Mouse (Mus musculus): Measurements from ENCODE around the gene Tbcel. TPM values are rescaled to one million over a fixed set of nuclear protein-coding genes. Genes with fewer than 3 reads are reported as not detected.

Gene Tbcel
- 6.4 TPM in 2 replicates for polyA plus RNA-seq (2014; fragmentation: Nextera tagmentation; extraction: Ambion mirVana)

DNA sequence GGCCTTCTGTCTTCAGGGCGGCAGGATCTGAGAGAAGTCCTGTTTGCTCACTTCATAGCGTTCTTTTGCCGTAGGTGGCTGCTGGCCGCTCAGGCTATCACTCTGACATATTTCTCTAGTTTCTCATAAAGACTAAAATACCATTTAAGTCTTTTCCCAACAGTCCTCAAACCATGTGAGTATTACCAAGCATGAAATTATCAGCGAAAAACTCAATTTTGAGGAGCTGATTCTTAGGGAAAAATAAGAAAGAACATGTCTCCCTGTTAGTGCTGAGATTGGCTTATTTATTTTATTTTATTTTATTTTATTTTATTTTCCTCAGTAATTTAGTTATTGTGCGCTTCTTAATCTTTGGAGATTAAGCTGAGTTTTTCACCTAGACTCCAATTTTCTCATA, at the start of gene Tbcel:
Gene Tbcel (minus strand): TSS at position 101 of the 400 bp plus-strand sequence.
- no peaks in the 10 kb centered on the region for H3K9me3 ChIP-seq (ENCODE audit: control insufficient read depth, low read length)
- H3K36me3 ChIP-seq (ENCODE audit: control insufficient read depth, insufficient read depth, low read length): no peaks in the 10 kb centered on the region
- no peak for DNase-seq (ENCODE audit: low spot score)
- H3K27ac ChIP-seq (ENCODE audit: low read depth, low read length): no peak within 1 kb of the TSS
- H3K4me2 ChIP-seq: no peak within 1 kb of the TSS
- no peak within 1 kb of the TSS for H3K9ac ChIP-seq (ENCODE audit: low read depth, low read length)
- H3K4me1 ChIP-seq (replicated peaks; ENCODE audit: control insufficient read depth, insufficient read depth, low read length): no peaks in the 10 kb centered on the region; the same call in 1 of the 2 replicates
- 76% methylated on average over 6 of the region's 6 CpGs for WGBS
- H3K4me3 ChIP-seq (ENCODE audit: low read depth, low read length): no peak within 1 kb of the TSS
- H3K27me3 ChIP-seq (replicated peaks; ENCODE audit: control insufficient read depth, insufficient read depth, low read length): no peaks in the 10 kb centered on the region
- no peak for ATAC-seq (replicated peaks; ENCODE audit: low FRiP score)

DNA sequence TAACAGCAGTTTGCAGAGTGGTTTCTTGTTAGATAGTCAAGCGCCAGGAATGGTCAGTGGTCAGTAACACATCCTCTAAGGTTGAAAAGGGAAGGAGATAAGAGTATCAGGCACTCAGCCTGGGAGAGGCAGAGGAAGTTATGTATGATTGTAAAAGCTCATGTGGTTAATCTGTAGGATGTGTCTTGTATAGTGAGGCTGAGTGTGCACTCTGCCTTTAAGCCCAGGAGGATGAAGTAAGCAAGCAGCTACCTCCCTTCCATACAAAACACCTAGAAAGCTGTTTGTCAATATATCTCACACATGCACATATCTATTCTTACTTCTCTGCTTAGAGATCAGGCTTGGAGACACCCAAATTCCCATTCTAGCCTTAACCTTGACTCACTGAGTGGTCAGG, 47.6 kb upstream of the Tbcel start:
- no peak overlapping the region for H3K4me3 ChIP-seq (ENCODE audit: low read depth, low read length)
- H3K9ac ChIP-seq (ENCODE audit: low read depth, low read length): no peak overlapping the region
- WGBS: 46% methylated on average over 1 of the region's 1 CpGs
- no peak for DNase-seq (ENCODE audit: low spot score)
- no peaks in the 10 kb centered on the region for H3K27me3 ChIP-seq (replicated peaks; ENCODE audit: control insufficient read depth, insufficient read depth, low read length)
- no peaks in the 10 kb centered on the region for H3K9me3 ChIP-seq (ENCODE audit: control insufficient read depth, low read length)
- no peak overlapping the region for H3K27ac ChIP-seq (ENCODE audit: low read depth, low read length)
- no peak for ATAC-seq (replicated peaks; ENCODE audit: low FRiP score)
- H3K36me3 ChIP-seq (ENCODE audit: control insufficient read depth, insufficient read depth, low read length): no peaks in the 10 kb centered on the region
- no peak overlapping the region for H3K4me2 ChIP-seq
- H3K4me1 ChIP-seq (replicated peaks; ENCODE audit: control insufficient read depth, insufficient read depth, low read length): no peaks in the 10 kb centered on the region

DNA sequence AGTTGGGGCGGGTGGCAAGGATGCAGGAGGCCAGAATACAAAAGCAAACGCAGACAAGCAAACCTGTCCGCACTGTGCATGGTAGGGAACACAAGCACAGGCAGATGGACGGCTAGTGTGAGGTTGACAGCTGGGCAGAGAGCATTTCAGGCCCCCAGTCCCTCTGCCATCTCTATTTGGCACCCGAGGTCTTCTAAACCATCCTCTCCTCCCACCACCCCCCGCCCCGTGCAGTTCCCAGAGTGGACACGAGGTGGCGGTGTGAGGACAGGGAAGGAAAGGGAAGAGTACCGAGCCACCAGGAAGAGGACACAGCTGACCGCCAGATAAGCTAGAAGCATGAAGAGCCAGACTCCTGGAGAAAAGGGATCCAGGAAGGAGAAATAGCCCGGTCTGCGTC, 42.5 kb upstream of the Tbcel start:
- 14% methylated on average over 13 of the region's 13 CpGs for WGBS
- Histone ChIP-seq H3K4me3 (ENCODE audit: low read depth, low read length) (no peak overlapping the region), H3K9ac (ENCODE audit: low read depth, low read length) (no peak overlapping the region), H3K27ac (ENCODE audit: low read depth, low read length) (no peak overlapping the region), H3K36me3 (ENCODE audit: control insufficient read depth, insufficient read depth, low read length) (no peaks in the 10 kb centered on the region), H3K27me3 (replicated peaks; ENCODE audit: control insufficient read depth, insufficient read depth, low read length) (no peaks in the 10 kb centered on the region), H3K4me2 (no peak overlapping the region), H3K9me3 (ENCODE audit: control insufficient read depth, low read length) (no peaks in the 10 kb centered on the region), H3K4me1 (replicated peaks; ENCODE audit: control insufficient read depth, insufficient read depth, low read length) (no peaks in the 10 kb centered on the region)
- DNase-seq (ENCODE audit: low spot score) (peak; percentile 78), ATAC-seq (replicated peaks; ENCODE audit: low FRiP score) (no peak)

DNA sequence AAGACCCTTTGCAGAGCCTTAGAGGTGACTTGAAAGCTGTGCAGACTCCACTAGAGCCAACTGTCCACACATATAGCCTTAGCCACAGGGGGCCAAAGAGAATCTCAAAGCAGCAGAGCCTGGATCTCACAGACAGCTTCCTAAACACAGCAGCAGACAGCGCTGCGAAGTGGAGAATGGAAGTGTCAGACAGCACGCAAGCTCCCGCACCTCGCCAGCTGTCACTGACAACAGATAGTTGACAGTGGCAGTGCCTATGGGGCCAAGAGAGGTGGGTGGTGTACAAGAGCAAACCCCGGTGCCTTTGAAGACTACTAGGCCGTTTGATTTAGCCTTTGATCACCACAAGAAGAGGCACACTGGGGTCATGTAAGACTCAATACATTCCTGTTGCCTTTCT, 41.4 kb upstream of the Tbcel start:
- Histone ChIP-seq H3K4me3 (ENCODE audit: low read depth, low read length) (no peak overlapping the region), H3K36me3 (ENCODE audit: control insufficient read depth, insufficient read depth, low read length) (no peaks in the 10 kb centered on the region), H3K4me2 (no peak overlapping the region), H3K27ac (ENCODE audit: low read depth, low read length) (no peak overlapping the region), H3K9me3 (ENCODE audit: control insufficient read depth, low read length) (no peaks in the 10 kb centered on the region), H3K9ac (ENCODE audit: low read depth, low read length) (no peak overlapping the region), H3K27me3 (replicated peaks; ENCODE audit: control insufficient read depth, insufficient read depth, low read length) (no peaks in the 10 kb centered on the region), H3K4me1 (replicated peaks; ENCODE audit: control insufficient read depth, insufficient read depth, low read length) (no peaks in the 10 kb centered on the region)
- ATAC-seq (replicated peaks; ENCODE audit: low FRiP score) (no peak), DNase-seq (ENCODE audit: low spot score) (no peak)
- 64% methylated on average over 7 of the region's 7 CpGs for WGBS

DNA sequence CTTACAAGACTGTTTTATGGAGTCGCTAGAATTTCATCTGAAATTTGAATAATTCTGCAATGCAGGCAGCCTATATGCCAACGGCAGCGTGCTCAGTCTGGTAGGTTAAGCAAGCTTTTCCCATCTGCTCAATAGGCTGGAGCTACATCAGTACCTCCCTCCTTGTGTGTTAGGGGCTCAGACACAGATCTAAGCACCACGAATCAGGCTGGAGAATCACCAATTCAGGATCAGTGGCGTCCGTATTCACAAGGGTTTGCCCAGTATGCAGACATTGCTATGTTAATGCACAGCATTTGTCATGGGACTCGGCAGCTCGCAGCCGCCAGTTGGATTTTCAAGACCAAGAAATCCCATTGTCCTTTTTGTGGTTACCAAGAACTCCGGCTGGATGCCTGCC, 36.9 kb upstream of the Tbcel start:
- 84% methylated on average over 10 of the region's 10 CpGs for WGBS
- H3K27ac ChIP-seq (ENCODE audit: low read depth, low read length): no peak overlapping the region
- H3K4me1 ChIP-seq (replicated peaks; ENCODE audit: control insufficient read depth, insufficient read depth, low read length): no peaks in the 10 kb centered on the region
- no peaks in the 10 kb centered on the region for H3K27me3 ChIP-seq (replicated peaks; ENCODE audit: control insufficient read depth, insufficient read depth, low read length)
- ATAC-seq (replicated peaks; ENCODE audit: low FRiP score): no peak
- no peak for DNase-seq (ENCODE audit: low spot score)
- no peaks in the 10 kb centered on the region for H3K9me3 ChIP-seq (ENCODE audit: control insufficient read depth, low read length)
- H3K9ac ChIP-seq (ENCODE audit: low read depth, low read length): no peak overlapping the region
- no peak overlapping the region for H3K4me2 ChIP-seq
- no peak overlapping the region for H3K4me3 ChIP-seq (ENCODE audit: low read depth, low read length)
- H3K36me3 ChIP-seq (ENCODE audit: control insufficient read depth, insufficient read depth, low read length): no peaks in the 10 kb centered on the region

DNA sequence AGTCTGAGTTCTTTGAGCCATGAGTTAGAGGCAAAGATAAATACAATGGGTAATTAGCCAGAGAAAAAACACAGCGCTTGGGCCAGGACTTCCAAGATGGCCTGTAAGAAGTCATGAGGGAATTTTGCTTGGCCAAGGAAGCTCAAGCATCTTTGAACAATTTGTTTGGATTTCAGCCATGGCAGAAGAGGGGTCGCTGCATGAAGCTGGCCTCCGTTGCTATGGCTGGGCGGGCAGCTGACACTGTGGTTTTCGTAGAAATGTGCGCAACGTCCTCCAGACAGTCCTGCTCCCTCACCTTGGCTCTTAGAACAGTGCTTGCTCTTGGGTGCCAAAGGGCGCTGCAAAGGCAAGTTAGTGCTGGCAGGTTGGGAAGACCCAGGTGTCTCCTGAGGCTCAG, 25.9 kb upstream of the Tbcel start:
- no peak for ATAC-seq (replicated peaks; ENCODE audit: low FRiP score)
- WGBS: 76% methylated on average over 8 of the region's 8 CpGs
- DNase-seq (ENCODE audit: low spot score): no peak

DNA sequence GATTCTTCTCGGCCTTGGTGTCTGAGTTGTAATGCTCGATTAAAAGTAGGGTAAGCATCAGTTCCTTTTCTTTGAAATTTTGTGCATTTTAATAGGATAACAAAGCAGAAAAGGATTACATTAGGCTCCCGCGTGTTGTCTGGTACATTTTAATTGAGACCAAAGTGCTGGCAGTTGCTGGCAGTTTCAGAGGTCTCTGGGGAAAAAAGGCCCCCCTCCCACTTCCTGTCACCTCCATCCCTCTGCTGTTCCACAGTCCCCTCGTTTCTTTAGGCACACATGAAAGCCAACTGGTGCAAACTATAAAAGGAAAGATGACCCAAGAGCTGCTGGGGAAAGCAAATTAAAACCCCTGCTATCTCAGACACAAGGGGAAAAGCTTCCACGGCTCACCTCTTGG, 25.4 kb upstream of the Tbcel start:
- WGBS: 26% methylated on average over 6 of the region's 6 CpGs
- no peak overlapping the region for H3K4me2 ChIP-seq
- ATAC-seq (replicated peaks; ENCODE audit: low FRiP score): no peak
- no peak for DNase-seq (ENCODE audit: low spot score)
- no peak overlapping the region for H3K9ac ChIP-seq (ENCODE audit: low read depth, low read length)
- no peaks in the 10 kb centered on the region for H3K9me3 ChIP-seq (ENCODE audit: control insufficient read depth, low read length)
- H3K27me3 ChIP-seq (replicated peaks; ENCODE audit: control insufficient read depth, insufficient read depth, low read length): no peaks in the 10 kb centered on the region
- no peaks in the 10 kb centered on the region for H3K36me3 ChIP-seq (ENCODE audit: control insufficient read depth, insufficient read depth, low read length)
- no peak overlapping the region for H3K4me3 ChIP-seq (ENCODE audit: low read depth, low read length)
- H3K4me1 ChIP-seq (replicated peaks; ENCODE audit: control insufficient read depth, insufficient read depth, low read length): no peaks in the 10 kb centered on the region
- H3K27ac ChIP-seq (ENCODE audit: low read depth, low read length): no peak overlapping the region

More for the DNA sequence above, 25.9 kb upstream of the Tbcel start:
- H3K4me3 ChIP-seq (ENCODE audit: low read depth, low read length): no peak overlapping the region
- no peak overlapping the region for H3K27ac ChIP-seq (ENCODE audit: low read depth, low read length)
- no peaks in the 10 kb centered on the region for H3K36me3 ChIP-seq (ENCODE audit: control insufficient read depth, insufficient read depth, low read length)
- no peaks in the 10 kb centered on the region for H3K9me3 ChIP-seq (ENCODE audit: control insufficient read depth, low read length)
- H3K4me2 ChIP-seq: no peak overlapping the region
- H3K4me1 ChIP-seq (replicated peaks; ENCODE audit: control insufficient read depth, insufficient read depth, low read length): no peaks in the 10 kb centered on the region
- H3K9ac ChIP-seq (ENCODE audit: low read depth, low read length): no peak overlapping the region
- H3K27me3 ChIP-seq (replicated peaks; ENCODE audit: control insufficient read depth, insufficient read depth, low read length): no peaks in the 10 kb centered on the region

DNA sequence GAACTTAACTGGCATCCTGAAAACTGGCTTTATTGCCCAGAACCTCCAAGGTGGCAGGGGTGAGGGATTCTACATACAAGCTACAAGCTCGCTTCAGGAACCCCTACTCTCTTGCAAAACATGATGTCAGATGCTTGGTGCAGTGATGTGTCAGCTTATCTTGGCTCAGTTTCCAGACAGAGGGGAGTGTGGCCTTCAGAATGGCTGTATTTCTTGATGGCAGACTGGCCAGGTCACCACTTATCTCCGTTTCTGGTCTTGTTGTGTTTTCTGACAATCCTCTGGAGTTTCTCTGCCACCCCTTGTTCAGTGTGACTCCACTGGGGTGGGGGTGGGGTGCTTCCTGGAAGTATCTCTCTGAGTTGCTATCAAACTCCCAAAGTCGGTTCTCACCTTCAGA, 24.3 kb upstream of the Tbcel start:
- no peak overlapping the region for H3K4me3 ChIP-seq (ENCODE audit: low read depth, low read length)
- no peaks in the 10 kb centered on the region for H3K36me3 ChIP-seq (ENCODE audit: control insufficient read depth, insufficient read depth, low read length)
- WGBS: 19% methylated on average over 3 of the region's 3 CpGs
- DNase-seq (ENCODE audit: low spot score) (no peak), ATAC-seq (replicated peaks; ENCODE audit: low FRiP score) (no peak)
- no peaks in the 10 kb centered on the region for H3K4me1 ChIP-seq (replicated peaks; ENCODE audit: control insufficient read depth, insufficient read depth, low read length)
- no peak overlapping the region for H3K4me2 ChIP-seq
- no peaks in the 10 kb centered on the region for H3K9me3 ChIP-seq (ENCODE audit: control insufficient read depth, low read length)
- H3K27ac ChIP-seq (ENCODE audit: low read depth, low read length): no peak overlapping the region
- no peak overlapping the region for H3K9ac ChIP-seq (ENCODE audit: low read depth, low read length)
- no peaks in the 10 kb centered on the region for H3K27me3 ChIP-seq (replicated peaks; ENCODE audit: control insufficient read depth, insufficient read depth, low read length)

DNA sequence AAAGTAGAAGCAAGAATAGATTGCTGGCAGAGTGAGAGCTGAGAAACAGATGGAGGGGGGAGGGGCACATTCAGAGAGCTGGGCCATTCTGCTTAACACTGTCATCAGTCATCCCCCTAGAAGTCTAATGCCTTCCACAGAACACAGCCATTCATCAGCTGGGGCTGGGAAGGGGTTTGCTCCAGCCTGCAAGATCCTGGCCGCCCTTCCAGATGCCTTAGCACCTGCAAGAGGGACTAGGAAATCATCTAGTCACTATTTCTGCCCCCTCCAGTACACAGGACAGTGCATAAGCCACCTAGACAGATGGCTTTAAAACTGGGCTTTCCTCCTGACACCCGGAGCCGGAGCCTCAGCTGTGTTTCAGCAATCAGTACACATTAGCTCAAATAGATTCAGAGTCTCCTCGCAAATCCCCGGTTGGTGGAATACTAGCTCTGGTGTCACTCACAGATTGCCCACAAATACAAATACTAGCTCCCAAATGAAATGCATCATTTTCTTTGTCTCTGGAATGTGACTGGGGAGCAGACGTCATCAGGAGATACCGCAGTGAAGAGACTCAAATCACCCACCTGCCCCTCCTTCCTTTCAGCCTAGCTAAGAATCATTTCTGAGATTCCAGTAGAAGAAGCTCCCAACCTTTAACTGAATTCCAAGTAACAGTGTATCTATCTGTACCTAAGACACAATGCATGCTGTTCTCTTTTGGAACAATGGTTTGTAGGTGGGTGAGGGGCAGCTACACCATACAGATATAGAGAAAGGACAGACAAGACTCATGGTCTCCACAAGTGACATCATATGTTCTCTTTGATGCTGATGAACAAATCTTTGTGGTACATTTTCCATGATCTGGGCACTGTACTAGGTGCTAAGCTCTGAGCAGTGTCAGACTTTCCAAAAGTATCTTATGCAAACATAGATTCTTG, 22.9 kb upstream of the Tbcel start:
- Histone ChIP-seq H3K9ac (ENCODE audit: low read depth, low read length) (no peak overlapping the region), H3K27ac (ENCODE audit: low read depth, low read length) (no peak overlapping the region), H3K36me3 (ENCODE audit: control insufficient read depth, insufficient read depth, low read length) (no peaks in the 10 kb centered on the region), H3K4me1 (replicated peaks; ENCODE audit: control insufficient read depth, insufficient read depth, low read length) (no peaks in the 10 kb centered on the region), H3K4me2 (no peak overlapping the region), H3K9me3 (ENCODE audit: control insufficient read depth, low read length) (no peaks in the 10 kb centered on the region), H3K4me3 (ENCODE audit: low read depth, low read length) (no peak overlapping the region), H3K27me3 (replicated peaks; ENCODE audit: control insufficient read depth, insufficient read depth, low read length) (no peaks in the 10 kb centered on the region)
- ATAC-seq (replicated peaks; ENCODE audit: low FRiP score) (no peak), DNase-seq (ENCODE audit: low spot score) (no peak)
- 56% methylated on average over 7 of the region's 7 CpGs for WGBS

All from liver, embryonic 11.5 days (tissue).